Mouse (Mus musculus): Measurements from ENCODE around the gene Lmod3.

- no peak for TF ChIP-seq CTCF (IDR thresholded peaks at IDR 0.05; ENCODE audit: low read depth)
- TF ChIP-seq EP300 (IDR thresholded peaks at IDR 0.05; ENCODE audit: low read depth): no peak
Measured at GRCm38 (mm10) chr6:97267132-97267531, 14.6 kb upstream of the Lmod3 start.
